Mouse (Mus musculus) urinary bladder, adult 2 months (tissue): Measurements from ENCODE around the gene Gtsf1. TPM values are rescaled to one million over a fixed set of nuclear protein-coding genes. Genes with fewer than 3 reads are reported as not detected.

Source experiments
- DNase-seq: peaks from one replicate; pipeline ENCODE4 v3.0.0; 2022; ENCODE audit warnings: low spot score
- polyA plus RNA-seq: library from polyadenylated mRNA; depleted of rRNA; stranded (reverse); fragments of >200 nt; gene quantifications from 2 replicates; pipeline ENCODE4 v1.2.3, GENCODE M21; 2012; rRNA removed

The Gtsf1 gene
- polyA plus RNA-seq, 1 experiment: 0.08 TPM

DNA sequence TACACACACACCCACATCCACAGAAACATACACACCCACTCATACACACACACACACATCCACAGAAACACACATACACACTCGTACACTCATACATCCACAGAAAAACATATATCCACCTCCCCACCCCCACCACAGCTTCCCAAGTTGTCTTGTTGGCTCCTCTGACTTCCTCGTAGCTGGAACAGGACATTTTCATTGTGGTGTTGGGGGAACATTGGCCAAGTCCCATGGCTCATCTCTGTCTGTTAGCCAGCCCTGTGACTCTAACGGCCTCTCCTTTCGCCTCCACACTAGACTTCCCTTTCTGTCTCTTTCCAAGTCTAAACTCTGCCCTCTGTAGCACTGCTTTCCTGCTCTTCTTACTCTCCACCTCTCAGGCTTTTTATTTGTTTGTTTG, 72.5 kb downstream of the Gtsf1 start:
- no peak for DNase-seq

DNA sequence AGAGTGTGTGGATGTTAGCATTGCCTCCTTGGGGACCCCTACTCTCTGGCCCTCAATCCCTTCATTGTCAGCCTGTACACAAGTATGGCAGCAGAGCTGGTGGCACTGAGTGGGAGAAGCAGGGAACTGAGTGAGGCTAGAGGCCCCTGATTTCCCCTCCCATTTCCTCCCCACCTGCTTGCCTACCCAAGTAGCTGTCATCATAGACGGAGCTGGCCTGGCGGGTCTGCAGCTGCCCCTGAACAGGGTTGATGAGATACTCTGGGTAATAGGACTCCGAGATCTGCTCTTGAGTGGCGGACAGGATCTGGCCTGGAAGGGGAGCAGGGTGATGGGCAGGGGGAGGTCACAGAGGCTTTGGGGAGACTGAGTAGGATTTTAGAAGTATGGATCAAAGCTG, 74.1 kb downstream of the Gtsf1 start:
- no peak for DNase-seq

DNA sequence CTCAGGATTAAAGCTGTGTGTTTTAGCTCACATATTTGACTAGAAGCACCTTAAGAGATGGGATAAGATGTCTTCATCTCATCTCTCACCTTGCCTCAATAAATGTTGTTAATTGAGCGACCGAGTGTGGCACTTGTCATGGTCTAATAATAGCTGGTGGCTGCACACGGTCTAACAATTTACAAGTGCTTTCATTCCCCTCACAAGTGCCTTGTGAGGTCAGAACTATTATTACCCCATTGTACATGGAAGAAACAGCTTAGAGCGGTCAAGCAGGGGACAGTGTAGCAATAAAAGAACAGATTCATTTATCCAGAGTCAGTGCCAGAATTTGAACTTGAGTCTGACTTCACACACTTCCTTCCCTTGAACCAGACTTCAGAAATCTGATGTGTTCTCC, 74.8 kb downstream of the Gtsf1 start:
- no peak for DNase-seq

- no peak for DNase-seq
These were observed 75.6 kb downstream of the Gtsf1 start for GRCm38 (mm10) chr15:103354690-103355089.

DNA sequence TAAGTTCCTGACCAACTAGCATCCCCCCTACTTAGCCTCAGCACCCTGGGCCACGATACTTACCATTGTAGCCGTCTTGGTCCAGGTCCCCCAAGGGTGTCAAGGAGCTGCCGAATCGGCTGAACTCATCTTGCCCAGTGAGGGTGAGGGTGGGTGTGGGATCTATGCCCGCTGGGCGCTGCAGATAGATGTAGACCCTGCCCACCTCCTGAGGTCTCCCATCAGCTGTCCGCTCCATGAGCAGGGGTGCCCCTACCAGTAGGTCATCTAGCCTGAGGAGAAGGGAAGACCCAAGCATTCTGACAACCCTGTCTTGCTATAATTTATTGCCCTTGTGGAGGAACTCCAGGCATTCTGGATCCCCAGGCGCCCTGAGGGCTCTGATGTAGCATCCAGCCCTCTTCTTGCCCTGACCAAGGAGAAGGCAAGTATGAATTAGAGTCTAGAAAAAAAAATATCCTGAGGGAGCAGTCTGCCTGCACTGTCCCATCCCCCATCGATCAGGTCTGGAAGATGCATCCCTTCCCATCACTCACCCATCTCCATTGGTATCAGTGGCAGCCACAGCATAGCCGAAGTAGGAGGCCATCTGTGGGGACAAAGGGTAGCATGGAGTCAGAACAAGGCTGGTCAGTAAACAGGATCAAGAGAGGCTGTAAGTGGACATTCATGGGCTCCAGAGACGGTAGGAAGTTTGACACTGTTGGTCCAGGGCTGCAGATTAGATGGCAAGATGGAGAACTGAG, 76.6 kb downstream of the Gtsf1 start:
- DNase-seq: no peak

GRCm38 (mm10) chr15:103352856-103353255, 77.4 kb downstream of the Gtsf1 start:
- no peak for DNase-seq

Other genes starting within 250 kb of the Gtsf1 start
- 23.9 and 24.4 TPM in 2 replicates for gene Cbx5, start 190.7 kb downstream of the Gtsf1 start, polyA plus RNA-seq
- gene Hnrnpa1, start 190.0 kb downstream of the Gtsf1 start, polyA plus RNA-seq: 323 and 341 TPM in 2 replicates
- gene Nfe2, start 172.1 kb downstream of the Gtsf1 start, polyA plus RNA-seq: 0.28 and 0.34 TPM in 2 replicates
- gene Copz1, start 157.8 kb downstream of the Gtsf1 start, polyA plus RNA-seq: 125 and 135 TPM in 2 replicates
- gene Gpr84, start 119.9 kb downstream of the Gtsf1 start, polyA plus RNA-seq: not detected in 2 replicates
- 9.9 and 15.6 TPM in 2 replicates for gene Zfp385a, start 90.4 kb downstream of the Gtsf1 start, polyA plus RNA-seq
- gene Itga5, start 63.7 kb downstream of the Gtsf1 start, polyA plus RNA-seq: 138 and 146 TPM in 2 replicates
- gene Gtsf2, start 18.0 kb upstream of the Gtsf1 start, polyA plus RNA-seq: not detected in 2 replicates
- 6.0 and 7.8 TPM in 2 replicates for gene Nckap1l, start 23.3 kb upstream of the Gtsf1 start, polyA plus RNA-seq
- 12.9 TPM in 2 replicates for gene Pde1b, start 72.6 kb upstream of the Gtsf1 start, polyA plus RNA-seq
- gene Ppp1r1a, start 107.5 kb upstream of the Gtsf1 start, polyA plus RNA-seq: 14.6 and 16.4 TPM in 2 replicates
- not detected in 2 replicates for gene Glycam1, start 134.6 kb upstream of the Gtsf1 start, polyA plus RNA-seq